Mouse (Mus musculus) C2C12 (cell line): ENCODE results near the gene AC124502.3. TPM values are rescaled to one million over a fixed set of nuclear protein-coding genes. Genes with fewer than 3 reads are reported as not detected.

ENCODE experiments used
- H3K27me3 ChIP-seq: one replicate; pipeline ENCODE4 v1.6.1; 2011; ENCODE audit not compliant: control insufficient read depth, insufficient read depth, insufficient read length
- H3K36me3 ChIP-seq: one replicate; pipeline ENCODE4 v1.6.1; 2011; ENCODE audit not compliant: control insufficient read depth, insufficient read depth
- H3K4me3 ChIP-seq: one replicate; pipeline ENCODE4 v1.5.1; 2011; ENCODE audit warnings: mild to moderate bottlenecking, control low read depth; ENCODE audit not compliant: poor library complexity, insufficient read depth, severe bottlenecking
- H3K79me2 ChIP-seq: one replicate; pipeline ENCODE4 v1.6.1; 2011; ENCODE audit not compliant: control insufficient read depth, insufficient read depth
- H3K79me3 ChIP-seq: one replicate; pipeline ENCODE4 v1.6.1; 2011; ENCODE audit warnings: low read depth, control low read depth
- H3ac ChIP-seq: one replicate; pipeline ENCODE3; 2011; ENCODE audit warnings: low read depth; ENCODE audit not compliant: control insufficient read depth, insufficient read length
- CEBPB ChIP-seq: IDR thresholded peaks from one replicate; pipeline ENCODE4 v1.6.1; 2011; ENCODE audit warnings: low read depth, mild to moderate bottlenecking, control low read depth, moderate library complexity
- CTCF ChIP-seq: IDR thresholded peaks from one replicate; pipeline ENCODE4 v1.5.1; 2011; ENCODE audit not compliant: control insufficient read depth, insufficient read depth, insufficient read length
- FOSL1 ChIP-seq: IDR thresholded peaks from one replicate; pipeline ENCODE4 v1.8.0; 2011; ENCODE audit warnings: mild to moderate bottlenecking, low read length; ENCODE audit not compliant: poor library complexity, insufficient read depth, severe bottlenecking
- MAX ChIP-seq: IDR thresholded peaks from one replicate; pipeline ENCODE4 v1.6.1; 2011; ENCODE audit warnings: mild to moderate bottlenecking, control low read depth
- MYOD1 ChIP-seq: IDR thresholded peaks from one replicate; pipeline ENCODE4 v1.6.1; 2011; ENCODE audit warnings: low read depth; ENCODE audit not compliant: control insufficient read depth, insufficient read length
- MYOG ChIP-seq: IDR thresholded peaks from one replicate; pipeline ENCODE4 v1.6.1; 2011; ENCODE audit not compliant: control insufficient read depth, insufficient read length; ENCODE audit errors: extremely low read depth
- USF1 ChIP-seq: IDR thresholded peaks from one replicate; pipeline ENCODE4 v1.6.1; 2011; ENCODE audit warnings: low read depth, mild to moderate bottlenecking, control low read depth, moderate library complexity
- polyA plus RNA-seq: library from polyadenylated mRNA; unstranded; fragments of >200 nt; fragmentation: generic; extraction: Trizol; gene quantifications from one replicate; pipeline ENCODE4 v1.2.1, GENCODE M21; 2012; ENCODE audit warnings: missing spikeins

Gene AC124502.3
- polyA plus RNA-seq, 1 experiment: 1.5 TPM

DNA sequence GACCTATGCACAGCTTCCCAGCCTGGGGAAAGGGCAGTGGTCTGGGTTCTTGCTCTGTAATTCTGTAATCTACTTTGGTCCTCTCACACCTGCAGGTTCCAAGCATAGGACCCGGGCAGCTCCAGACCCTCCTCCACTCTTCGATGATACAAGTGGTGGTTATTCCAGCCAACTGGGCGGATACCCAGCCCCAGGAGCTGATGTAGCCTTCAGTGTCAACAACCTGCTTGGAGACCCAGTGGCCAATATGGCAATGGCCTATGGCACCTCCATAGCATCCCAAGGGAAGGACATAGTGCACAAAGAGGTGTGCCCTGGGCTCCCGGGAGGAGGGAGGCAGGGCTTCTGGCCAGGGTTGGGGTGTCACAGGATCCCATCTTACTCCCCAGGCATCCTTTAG is 50.6 kb downstream of the AC124502.3 start:
- Histone ChIP-seq H3K36me3 (peaks cover 3% of the 10 kb centered on the region), H3K4me3 (peak overlapping the region; percentile 86), H3K79me3 (no peaks in the 10 kb centered on the region), H3K79me2 (peaks cover 13% of the 10 kb centered on the region), H3K27me3 (no peaks in the 10 kb centered on the region), H3ac (no peak overlapping the region)
- TF ChIP-seq MAX (no peak), MYOD1 (no peak)

DNA sequence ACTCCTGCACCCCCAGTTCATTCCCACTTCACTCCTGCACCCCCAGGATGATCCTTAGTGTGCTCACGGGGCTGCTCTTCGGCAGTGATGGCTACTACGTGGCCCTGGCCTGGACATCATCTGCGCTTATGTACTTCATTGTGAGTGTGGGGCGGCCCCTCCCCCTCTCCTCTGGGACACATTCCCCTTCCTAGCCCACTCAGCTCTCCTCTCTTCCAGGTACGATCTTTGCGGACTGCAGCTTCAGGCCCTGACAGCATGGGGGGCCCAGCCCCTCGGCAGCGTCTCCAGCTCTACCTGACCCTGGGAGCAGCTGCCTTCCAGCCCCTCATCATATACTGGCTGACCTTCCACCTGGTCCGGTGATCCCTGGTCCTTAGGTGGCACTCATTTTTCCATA is 53.4 kb downstream of the AC124502.3 start:
- no peak overlapping the region for H3K4me3 ChIP-seq
- TF ChIP-seq MYOG (no peak), CTCF (no peak), MAX (no peak), USF1 (no peak), MYOD1 (no peak), CEBPB (no peak), FOSL1 (no peak)
- H3K79me3 ChIP-seq: no peaks in the 10 kb centered on the region
- peaks cover 3% of the 10 kb centered on the region for H3K36me3 ChIP-seq
- H3K27me3 ChIP-seq: no peaks in the 10 kb centered on the region
- H3ac ChIP-seq: no peak overlapping the region
- peaks cover 13% of the 10 kb centered on the region for H3K79me2 ChIP-seq

DNA sequence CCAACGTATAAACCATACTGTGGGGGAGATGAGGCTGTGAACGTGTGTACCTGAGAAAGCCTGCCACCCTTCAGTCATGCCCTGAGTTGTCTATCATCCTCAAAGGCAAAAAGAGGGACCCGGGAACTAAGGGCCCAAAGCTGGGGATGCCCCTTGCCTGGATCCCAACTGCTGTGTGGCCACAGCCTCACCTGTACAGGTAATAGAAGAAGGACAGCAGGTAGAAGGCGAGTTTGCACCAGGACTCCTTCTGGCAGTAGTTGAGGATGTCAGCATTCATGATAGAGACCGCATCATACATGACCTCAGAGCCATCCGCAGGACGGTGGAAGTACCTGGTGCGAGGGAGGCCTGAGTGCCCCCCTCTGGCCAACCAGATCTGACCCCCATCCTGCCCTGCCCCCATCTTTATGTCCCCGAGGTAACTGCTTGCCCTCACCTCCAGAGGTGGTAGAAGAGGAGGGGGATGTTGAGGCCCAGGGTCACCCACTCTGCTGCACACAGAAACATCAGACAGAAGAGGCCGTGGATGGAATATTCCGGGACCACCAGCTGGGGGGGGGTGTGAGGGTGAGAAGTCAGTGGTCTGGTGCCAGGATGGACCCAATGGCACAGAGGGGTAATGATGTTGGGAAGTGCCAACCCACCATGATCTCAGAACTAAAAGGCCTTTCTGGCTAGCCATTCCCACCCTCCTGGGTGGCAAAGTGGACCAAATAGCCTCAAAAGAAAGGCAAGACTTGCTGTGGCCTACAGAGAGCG is 55.0 kb downstream of the AC124502.3 start:
- TF ChIP-seq USF1 (no peak), MYOD1 (no peak), CTCF (no peak)
- Histone ChIP-seq H3K79me2 (peaks cover 11% of the 10 kb centered on the region), H3K36me3 (peaks cover 3% of the 10 kb centered on the region)

DNA sequence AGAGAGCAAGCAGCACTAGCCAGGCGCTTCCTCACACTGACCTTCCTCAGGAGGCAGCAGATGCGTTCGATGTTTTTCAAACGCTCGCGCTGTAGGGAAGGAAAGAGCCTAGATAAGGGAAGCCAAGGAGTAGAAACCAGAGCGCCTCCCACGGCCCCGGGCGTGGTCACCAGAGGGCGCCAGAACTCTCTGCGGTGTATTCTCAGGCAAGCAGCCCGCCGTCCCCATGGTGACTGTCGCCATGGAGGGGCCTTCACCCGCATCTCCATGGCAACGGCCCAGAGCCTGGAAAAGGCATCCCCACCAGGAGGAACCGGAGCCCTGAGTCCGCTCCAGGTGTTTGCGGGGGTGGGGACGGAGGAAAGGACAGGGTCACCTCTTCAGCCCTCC is 55.5 kb downstream of the AC124502.3 start:
- Histone ChIP-seq H3K4me3 (no peak overlapping the region), H3K79me2 (peaks cover 6% of the 10 kb centered on the region), H3K36me3 (peaks cover 3% of the 10 kb centered on the region), H3K27me3 (no peaks in the 10 kb centered on the region), H3ac (no peak overlapping the region), H3K79me3 (no peaks in the 10 kb centered on the region)
- no peak for TF ChIP-seq FOSL1
- peak; percentile 75 for TF ChIP-seq CTCF

More for the DNA sequence above, 55.0 kb downstream of the AC124502.3 start:
- no peaks in the 10 kb centered on the region for H3K27me3 ChIP-seq
- no peaks in the 10 kb centered on the region for H3K79me3 ChIP-seq
- H3K4me3 ChIP-seq: no peak overlapping the region
- no peak overlapping the region for H3ac ChIP-seq

DNA sequence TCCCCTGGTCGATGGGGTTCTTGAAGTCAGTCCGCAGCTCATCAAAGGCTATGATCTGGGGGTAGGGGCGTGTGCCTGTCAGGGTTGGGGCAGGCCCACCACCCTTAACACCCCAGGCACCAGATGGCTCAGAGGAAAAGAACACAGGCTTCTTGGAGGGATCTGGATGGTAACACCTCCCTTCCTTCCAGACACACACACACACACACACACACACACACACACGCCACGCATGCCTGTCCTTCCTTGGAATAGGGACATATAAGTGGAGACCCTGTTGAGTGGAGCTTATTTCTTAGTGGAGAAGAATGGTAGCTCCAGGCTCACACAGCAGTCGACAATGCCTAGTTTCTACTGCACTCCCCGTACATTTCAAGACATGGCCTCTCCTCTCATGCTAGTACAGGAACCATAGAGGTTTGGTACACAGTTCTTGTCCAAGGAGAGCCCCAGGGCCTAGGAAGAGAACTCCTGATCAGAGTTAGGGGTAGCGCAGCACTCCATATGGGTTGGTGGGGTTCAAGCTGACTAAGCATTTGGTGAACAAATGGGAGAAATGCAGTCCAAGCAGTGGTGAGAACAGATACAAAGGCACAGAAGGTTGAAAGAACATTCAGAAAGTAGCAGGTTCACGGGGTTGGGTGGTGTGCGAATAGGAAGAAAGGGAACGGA is 56.2 kb downstream of the AC124502.3 start:
- Histone ChIP-seq H3K4me3 (no peak overlapping the region), H3K79me2 (no peaks in the 10 kb centered on the region), H3ac (no peak overlapping the region), H3K36me3 (no peaks in the 10 kb centered on the region), H3K27me3 (no peaks in the 10 kb centered on the region), H3K79me3 (no peaks in the 10 kb centered on the region)
- TF ChIP-seq MAX: no peak

DNA sequence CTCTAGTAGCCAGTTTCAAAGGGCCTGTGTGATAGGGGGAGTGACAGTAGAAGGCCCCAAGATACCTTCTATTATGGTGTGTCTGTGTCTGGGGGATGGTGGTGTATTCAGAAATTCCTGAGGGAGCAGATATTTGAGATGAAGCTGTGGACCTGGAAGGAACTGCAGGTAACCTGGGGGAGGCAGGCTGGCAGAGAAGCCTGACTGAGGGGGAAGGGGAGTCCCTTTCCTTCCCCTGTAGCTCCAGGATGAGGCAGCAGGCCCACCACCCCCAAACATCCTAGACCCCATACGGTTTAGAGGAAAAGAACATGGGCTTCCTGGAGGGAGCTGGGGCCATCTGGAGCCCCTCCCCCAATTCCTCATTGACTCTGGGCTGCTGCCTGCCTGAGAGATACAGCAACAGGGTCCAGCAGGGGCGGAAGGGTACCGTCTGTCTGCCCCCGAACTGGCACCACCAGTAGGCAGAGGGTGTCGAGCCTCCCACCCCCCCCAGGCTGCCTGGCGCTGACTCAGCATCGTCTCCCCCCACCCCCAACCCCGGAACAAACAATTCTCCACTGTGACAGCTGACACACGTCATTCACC is 57.3 kb downstream of the AC124502.3 start:
- no peaks in the 10 kb centered on the region for H3K27me3 ChIP-seq
- no peak for TF ChIP-seq USF1
- no peak for TF ChIP-seq MAX
- no peak for TF ChIP-seq CTCF
- TF ChIP-seq MYOD1: no peak
- no peak overlapping the region for H3K4me3 ChIP-seq
- H3K79me3 ChIP-seq: no peaks in the 10 kb centered on the region
- no peaks in the 10 kb centered on the region for H3K36me3 ChIP-seq
- no peak overlapping the region for H3ac ChIP-seq
- H3K79me2 ChIP-seq: no peaks in the 10 kb centered on the region
